Mouse (Mus musculus) heart, postnatal 36 days (tissue): ENCODE data around the gene 5430402E10Rik. TPM values are rescaled to one million over a fixed set of nuclear protein-coding genes. Genes with fewer than 3 reads are reported as not detected.
"Not testable (repeated sequence)": the region's sequence is repeated elsewhere in the genome, so short reads cannot be mapped to it uniquely, and the experiment has no call there.

ENCODE experiments used
- DNase-seq, 2 experiments: peaks; one replicate each; pipeline ENCODE4 v3.0.0; 2021 to 2022
- intact Hi-C: fragments of 180-260 bp; cut with DNase I; formaldehyde crosslinking; loops from one replicate; pipeline ENCODE4 v1.15.1; 2025
- total RNA-seq, 2 experiments: library from RNA; stranded (reverse); gene quantifications; 2 replicates each; pipeline ENCODE4 v1.2.3; 2021

5430402E10Rik gene
- total RNA-seq, result not detected

- intact Hi-C loops, DNase-seq: not testable (repeated sequence)
Observed at GRCm38 (mm10) chrX:77924962-77925361, at the start of gene 5430402E10Rik. Gene 5430402E10Rik, minus strand, starts transcription at chrX:77925062.

GRCm38 (mm10) chrX:77880033-77880432, 44.8 kb downstream of the 5430402E10Rik start:
- DNase-seq, result not testable (repeated sequence)

More at GRCm38 (mm10) chrX:77880033-77880432, 44.8 kb downstream of the 5430402E10Rik start:
- intact Hi-C loops, result not testable (repeated sequence)

Other genes starting within 250 kb of the 5430402E10Rik start
- 10 to 100 TPM; 15.5 to 16.2 TPM for gene Prkx, start 128.8 kb downstream of the 5430402E10Rik start, total RNA-seq
- not detected for gene Pbsn, start 71.4 kb downstream of the 5430402E10Rik start, total RNA-seq
- not detected for gene Gm14744, start 60.3 kb downstream of the 5430402E10Rik start, total RNA-seq
- not detected for gene Obp1a, start 166.3 kb upstream of the 5430402E10Rik start, total RNA-seq
- not detected for gene Gm5938, start 200.4 kb upstream of the 5430402E10Rik start, total RNA-seq